Comparison of ENCODE assay signal across 23 mouse cellular contexts in the genomic region with DNA sequence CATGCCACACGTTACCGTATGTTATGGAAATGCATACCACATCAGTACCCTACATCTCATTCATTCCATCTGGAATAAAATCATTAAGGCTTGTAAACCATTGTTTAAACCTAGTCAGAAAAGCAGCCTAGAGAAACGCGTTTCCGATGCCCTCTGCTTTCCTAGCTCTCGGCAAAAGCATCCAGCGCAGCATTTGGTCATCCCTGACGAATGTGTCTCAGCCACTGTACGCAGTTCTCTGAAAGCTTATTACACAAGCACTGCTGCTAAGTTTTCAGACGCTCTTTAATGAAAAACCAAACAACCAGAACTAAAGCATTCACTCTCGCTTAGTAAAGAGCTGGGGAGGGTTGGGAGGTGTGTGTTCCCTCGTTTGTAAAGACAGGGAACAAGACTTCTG. TPM values are rescaled to one million over a fixed set of nuclear protein-coding genes. Genes with fewer than 3 reads are reported as not detected.
DNase-seq lines count a peak whose midpoint lies in the region; ATAC-seq lines count a peak whose summit lies in the region.
"Had no signal": no experiment of that assay in that cellular context is flagged by ENCODE, and none has a peak within 500 bp of the region (broad histone marks: within the 10 kb centered on the region; RNA-seq: fewer than 3 reads in every experiment).

No protein-coding gene starts in this region.

- H3K9ac ChIP-seq in forebrain, embryonic 16.5 days (replicated peaks; ENCODE audit: low read depth, low read length) = no peak overlapping the region
- no peak overlapping the region for H3K9ac ChIP-seq in forebrain, embryonic 11.5 days (ENCODE audit: low read length)
- H3K9ac ChIP-seq in hindbrain, embryonic 16.5 days (ENCODE audit: low read depth, low read length) = no peak overlapping the region
- no peak overlapping the region for H3K9ac ChIP-seq in hindbrain, embryonic 14.5 days
- H3K9ac ChIP-seq in midbrain, embryonic 16.5 days (ENCODE audit: low read depth, low read length) = no peak overlapping the region
- no peak overlapping the region for H3K9ac ChIP-seq in neural tube, embryonic 15.5 days (replicated peaks)
- no peak overlapping the region for H3K9ac ChIP-seq in intestine, embryonic 16.5 days (ENCODE audit: low read depth, low read length)
- H3K9ac ChIP-seq: forebrain, embryonic 12.5 days; forebrain, postnatal 0 days had no signal

- ATAC-seq in forebrain, embryonic 16.5 days = no peak
- ATAC-seq in forebrain, embryonic 11.5 days (replicated peaks; ENCODE audit: low FRiP score) = no peak
- ATAC-seq in hindbrain, embryonic 16.5 days = no peak
- ATAC-seq in hindbrain, embryonic 14.5 days (ENCODE audit: low FRiP score) = no peak
- ATAC-seq in midbrain, embryonic 16.5 days = no peak
- no peak for ATAC-seq in neural tube, embryonic 15.5 days (ENCODE audit: low FRiP score)
- no peak for ATAC-seq in intestine, embryonic 16.5 days
- ATAC-seq: forebrain, postnatal 0 days; inflammation-experienced regulatory T-cells, adult 6 months had no signal

- no peak overlapping the region for H3K27ac ChIP-seq in forebrain, embryonic 16.5 days (ENCODE audit: low read length)
- no peak overlapping the region for H3K27ac ChIP-seq in forebrain, embryonic 11.5 days (ENCODE audit: low read depth, low read length)
- no peak overlapping the region for H3K27ac ChIP-seq in hindbrain, embryonic 16.5 days (ENCODE audit: low read depth, low read length)
- no peak overlapping the region for H3K27ac ChIP-seq in hindbrain, embryonic 14.5 days
- H3K27ac ChIP-seq in midbrain, embryonic 16.5 days (ENCODE audit: low read length) = no peak overlapping the region
- no peak overlapping the region for H3K27ac ChIP-seq in midbrain, embryonic 10.5 days (replicated peaks)
- H3K27ac ChIP-seq in neural tube, embryonic 15.5 days (replicated peaks) = no peak overlapping the region
- no peak overlapping the region for H3K27ac ChIP-seq in intestine, embryonic 16.5 days (ENCODE audit: low read length)
- H3K27ac ChIP-seq: forebrain, embryonic 12.5 days; heart, embryonic 10.5 days had no signal

- DNase-seq in forebrain, embryonic 11.5 days (ENCODE audit: low spot score) = no peak
- no peak for DNase-seq in hindbrain, embryonic 14.5 days (ENCODE audit: low spot score)
- no peak for DNase-seq in midbrain, embryonic 10.5 days (ENCODE audit: low spot score)
- DNase-seq: adrenal gland, postnatal 10 days; cerebellum, adult 18-20 months; cerebellum, adult 9-11 months; cerebellum, postnatal 36 days; forebrain, postnatal 0 days; gastrocnemius, postnatal 36 days; heart, adult 18-20 months; heart, postnatal 10 days; heart, postnatal 4 days; kidney, adult 11 months had no signal

- no peaks in the 10 kb centered on the region for H3K9me3 ChIP-seq in forebrain, embryonic 16.5 days (ENCODE audit: control insufficient read depth, low read length)
- no peaks in the 10 kb centered on the region for H3K9me3 ChIP-seq in forebrain, embryonic 11.5 days (ENCODE audit: control insufficient read depth, low read length)
- H3K9me3 ChIP-seq in hindbrain, embryonic 16.5 days (ENCODE audit: control insufficient read depth, low read length) = no peaks in the 10 kb centered on the region
- no peaks in the 10 kb centered on the region for H3K9me3 ChIP-seq in hindbrain, embryonic 14.5 days (ENCODE audit: control insufficient read depth, low read length)
- H3K9me3 ChIP-seq in midbrain, embryonic 16.5 days (replicated peaks; ENCODE audit: control insufficient read depth, low read length, poor library complexity, severe bottlenecking) = no peaks in the 10 kb centered on the region
- no peaks in the 10 kb centered on the region for H3K9me3 ChIP-seq in midbrain, embryonic 10.5 days (replicated peaks)
- no peaks in the 10 kb centered on the region for H3K9me3 ChIP-seq in neural tube, embryonic 15.5 days (replicated peaks)
- no peaks in the 10 kb centered on the region for H3K9me3 ChIP-seq in intestine, embryonic 16.5 days (ENCODE audit: control insufficient read depth, low read length)
- H3K9me3 ChIP-seq: forebrain, embryonic 12.5 days; heart, embryonic 10.5 days had no signal

- H3K4me2 ChIP-seq in forebrain, embryonic 16.5 days (ENCODE audit: low read length) = 0 out of 2 replicates have a peak overlapping the region, but pooled peaks have one; percentile 6
- no peak overlapping the region for H3K4me2 ChIP-seq in forebrain, embryonic 11.5 days (ENCODE audit: low read depth, low read length, severe bottlenecking)
- H3K4me2 ChIP-seq in hindbrain, embryonic 16.5 days (ENCODE audit: low read length) = peak overlapping the region; percentile 1; the same call in 1 of the 2 replicates
- no peak overlapping the region; the same call in 1 of the 2 replicates for H3K4me2 ChIP-seq in hindbrain, embryonic 14.5 days (replicated peaks)
- 0 out of 2 replicates have a peak overlapping the region, but pooled peaks have one; percentile 11 for H3K4me2 ChIP-seq in midbrain, embryonic 16.5 days (ENCODE audit: low read length)
- peak overlapping the region; percentile 17 for H3K4me2 ChIP-seq in neural tube, embryonic 15.5 days
- no peak overlapping the region for H3K4me2 ChIP-seq in intestine, embryonic 16.5 days (ENCODE audit: low read depth, low read length)
- H3K4me2 ChIP-seq: forebrain, embryonic 12.5 days had no signal

- H3K4me3 ChIP-seq in forebrain, embryonic 16.5 days (replicated peaks; ENCODE audit: low read length) = no peak overlapping the region
- H3K4me3 ChIP-seq in forebrain, embryonic 11.5 days (ENCODE audit: low read depth, low read length) = no peak overlapping the region
- H3K4me3 ChIP-seq in hindbrain, embryonic 16.5 days (ENCODE audit: low read length) = no peak overlapping the region
- H3K4me3 ChIP-seq in hindbrain, embryonic 14.5 days (replicated peaks; ENCODE audit: low read length) = no peak overlapping the region
- H3K4me3 ChIP-seq in midbrain, embryonic 16.5 days (ENCODE audit: low read depth, low read length) = no peak overlapping the region
- H3K4me3 ChIP-seq in midbrain, embryonic 10.5 days = no peak overlapping the region
- no peak overlapping the region for H3K4me3 ChIP-seq in neural tube, embryonic 15.5 days (replicated peaks)
- H3K4me3 ChIP-seq in intestine, embryonic 16.5 days (ENCODE audit: low read length) = no peak overlapping the region
- H3K4me3 ChIP-seq: forebrain, embryonic 12.5 days; heart, embryonic 10.5 days had no signal

- H3K36me3 ChIP-seq in forebrain, embryonic 16.5 days (ENCODE audit: control insufficient read depth, insufficient read depth) = no peaks in the 10 kb centered on the region
- no peaks in the 10 kb centered on the region for H3K36me3 ChIP-seq in forebrain, embryonic 11.5 days (ENCODE audit: control insufficient read depth, insufficient read depth, low read length)
- H3K36me3 ChIP-seq in hindbrain, embryonic 16.5 days (ENCODE audit: control insufficient read depth, insufficient read depth, low read length) = no peaks in the 10 kb centered on the region
- H3K36me3 ChIP-seq in hindbrain, embryonic 14.5 days (replicated peaks; ENCODE audit: control insufficient read depth, insufficient read depth) = no peaks in the 10 kb centered on the region
- H3K36me3 ChIP-seq in midbrain, embryonic 16.5 days (ENCODE audit: control insufficient read depth, insufficient read depth, low read length) = no peaks in the 10 kb centered on the region
- no peaks in the 10 kb centered on the region for H3K36me3 ChIP-seq in midbrain, embryonic 10.5 days
- H3K36me3 ChIP-seq in neural tube, embryonic 15.5 days = no peaks in the 10 kb centered on the region
- no peaks in the 10 kb centered on the region for H3K36me3 ChIP-seq in intestine, embryonic 16.5 days (ENCODE audit: control insufficient read depth, insufficient read depth, low read length)
- H3K36me3 ChIP-seq: forebrain, embryonic 12.5 days; heart, embryonic 10.5 days had no signal

- H3K4me1 ChIP-seq in forebrain, embryonic 16.5 days (replicated peaks; ENCODE audit: control insufficient read depth, insufficient read depth, low read length) = no peaks in the 10 kb centered on the region
- no peaks in the 10 kb centered on the region for H3K4me1 ChIP-seq in forebrain, embryonic 11.5 days (replicated peaks; ENCODE audit: control insufficient read depth, insufficient read depth, low read length)
- H3K4me1 ChIP-seq in hindbrain, embryonic 16.5 days (ENCODE audit: control insufficient read depth, insufficient read depth, low read depth, low read length) = 0 out of 2 replicates have a peak, but pooled peaks cover under 1% of the 10 kb centered on the region
- H3K4me1 ChIP-seq in hindbrain, embryonic 14.5 days (replicated peaks; ENCODE audit: control insufficient read depth, insufficient read depth, low read length) = peaks cover 6% of the 10 kb centered on the region; the same call in 1 of the 2 replicates
- H3K4me1 ChIP-seq in midbrain, embryonic 16.5 days (ENCODE audit: control insufficient read depth, insufficient read depth, low read length) = no peaks in the 10 kb centered on the region; the same call in 1 of the 2 replicates
- no peaks in the 10 kb centered on the region; the same call in 1 of the 2 replicates for H3K4me1 ChIP-seq in midbrain, embryonic 10.5 days
- peaks cover 13% of the 10 kb centered on the region for H3K4me1 ChIP-seq in neural tube, embryonic 15.5 days
- H3K4me1 ChIP-seq in intestine, embryonic 16.5 days (ENCODE audit: control insufficient read depth, insufficient read depth, low read length) = no peaks in the 10 kb centered on the region
- H3K4me1 ChIP-seq: forebrain, embryonic 12.5 days; heart, embryonic 10.5 days had no signal

- WGBS in forebrain, embryonic 16.5 days = 54% methylated on average over 12 of the region's 12 CpGs
- 77% methylated on average over 12 of the region's 12 CpGs for WGBS in forebrain, embryonic 11.5 days
- 50% methylated on average over 12 of the region's 12 CpGs for WGBS in hindbrain, embryonic 16.5 days
- WGBS in hindbrain, embryonic 14.5 days = 55% methylated on average over 12 of the region's 12 CpGs
- 64% methylated on average over 12 of the region's 12 CpGs for whole genome bisulfite sequencing in midbrain, embryonic 16.5 days
- WGBS in midbrain, embryonic 10.5 days = 88% methylated on average over 12 of the region's 12 CpGs
- WGBS in neural tube, embryonic 15.5 days = 48% methylated on average over 12 of the region's 12 CpGs
- WGBS in intestine, embryonic 16.5 days = 71% methylated on average over 12 of the region's 12 CpGs

- H3K27me3 ChIP-seq in forebrain, embryonic 16.5 days (replicated peaks; ENCODE audit: control insufficient read depth, insufficient read depth, low read length) = peaks cover 6% of the 10 kb centered on the region
- peaks cover 5% of the 10 kb centered on the region for H3K27me3 ChIP-seq in forebrain, embryonic 11.5 days (ENCODE audit: control insufficient read depth, insufficient read depth, low read length)
- H3K27me3 ChIP-seq in hindbrain, embryonic 16.5 days (replicated peaks; ENCODE audit: control insufficient read depth, insufficient read depth, low read length) = peaks cover 4% of the 10 kb centered on the region; the same call in 1 of the 2 replicates
- H3K27me3 ChIP-seq in hindbrain, embryonic 14.5 days (ENCODE audit: control insufficient read depth, insufficient read depth, low read length) = peaks cover 8% of the 10 kb centered on the region
- peaks cover 4% of the 10 kb centered on the region; the same call in 1 of the 2 replicates for H3K27me3 ChIP-seq in midbrain, embryonic 16.5 days (ENCODE audit: control insufficient read depth, insufficient read depth, low read depth, low read length)
- peaks cover 7% of the 10 kb centered on the region for H3K27me3 ChIP-seq in midbrain, embryonic 10.5 days (ENCODE audit: low read depth, poor library complexity, severe bottlenecking)
- H3K27me3 ChIP-seq in neural tube, embryonic 15.5 days (replicated peaks) = peaks cover 5% of the 10 kb centered on the region
- H3K27me3 ChIP-seq in intestine, embryonic 16.5 days (replicated peaks; ENCODE audit: control insufficient read depth, insufficient read depth, low read length) = no peaks in the 10 kb centered on the region

RNA-seq across cellular contexts. Expression of gene Sst, which starts 5.7 kb away (rescaled TPM):
- 208 and 241 TPM in 2 replicates for polyA plus RNA-seq in forebrain, embryonic 16.5 days (2015; fragmentation: Nextera tagmentation; extraction: Ambion mirVana)
- polyA plus RNA-seq in forebrain, embryonic 11.5 days (2014; fragmentation: Nextera tagmentation; extraction: Ambion mirVana) = 5.7 and 9.4 TPM in 2 replicates
- polyA plus RNA-seq in hindbrain, embryonic 16.5 days (2015; fragmentation: Nextera tagmentation; extraction: Ambion mirVana) = 295 and 377 TPM in 2 replicates
- polyA plus RNA-seq in hindbrain, embryonic 14.5 days (2014; fragmentation: Nextera tagmentation; extraction: Ambion mirVana) = 278 TPM in 2 replicates
- polyA plus RNA-seq in midbrain, embryonic 16.5 days (2015; fragmentation: Nextera tagmentation; extraction: Ambion mirVana) = 271 and 344 TPM in 2 replicates
- 29.9 and 39.9 TPM in 2 replicates for polyA plus RNA-seq in midbrain, embryonic 10.5 days (2016; fragmentation: Nextera tagmentation; extraction: Ambion mirVana)
- polyA plus RNA-seq in neural tube, embryonic 15.5 days (2015; fragmentation: Nextera tagmentation; extraction: Ambion mirVana) = 237 and 269 TPM in 2 replicates
- 20.7 and 25.9 TPM in 2 replicates for polyA plus RNA-seq in intestine, embryonic 16.5 days (2015; fragmentation: Nextera tagmentation; extraction: Ambion mirVana)
- polyA plus RNA-seq: C2C12; heart, embryonic 14.5 days; inflammation-experienced regulatory T-cells, adult 6 months had no signal

RNA-seq across cellular contexts. Expression of gene Rtp2, which starts 47.1 kb away (rescaled TPM):
- 0.11 TPM in 1 of 2 replicates, not detected in the other for polyA plus RNA-seq in forebrain, embryonic 16.5 days (2015; fragmentation: Nextera tagmentation; extraction: Ambion mirVana)
- polyA plus RNA-seq in forebrain, embryonic 11.5 days (2014; fragmentation: Nextera tagmentation; extraction: Ambion mirVana) = not detected in 2 replicates
- polyA plus RNA-seq in hindbrain, embryonic 16.5 days (2015; fragmentation: Nextera tagmentation; extraction: Ambion mirVana) = 0.12 TPM in 1 of 2 replicates, not detected in the other
- not detected in 2 replicates for polyA plus RNA-seq in hindbrain, embryonic 14.5 days (2014; fragmentation: Nextera tagmentation; extraction: Ambion mirVana)
- polyA plus RNA-seq in midbrain, embryonic 16.5 days (2015; fragmentation: Nextera tagmentation; extraction: Ambion mirVana) = 0.11 and 0.34 TPM in 2 replicates
- polyA plus RNA-seq in midbrain, embryonic 10.5 days (2016; fragmentation: Nextera tagmentation; extraction: Ambion mirVana) = not detected in 2 replicates
- polyA plus RNA-seq in neural tube, embryonic 15.5 days (2015; fragmentation: Nextera tagmentation; extraction: Ambion mirVana) = not detected in 2 replicates
- not detected in 2 replicates for polyA plus RNA-seq in intestine, embryonic 16.5 days (2015; fragmentation: Nextera tagmentation; extraction: Ambion mirVana)
- polyA plus RNA-seq: C2C12; heart, embryonic 10.5 days; heart, embryonic 14.5 days; inflammation-experienced regulatory T-cells, adult 6 months had no signal

Comparison
In these comparisons a context has a peak if more than half of its experiments do, and no peak if none do; other contexts are left out.
1. H3K4me2 ChIP-seq: peak in forebrain, embryonic 16.5 days (single experiment), hindbrain, embryonic 16.5 days (single experiment), midbrain, embryonic 16.5 days (single experiment) and neural tube, embryonic 15.5 days (single experiment); none in forebrain, embryonic 11.5 days (single experiment), hindbrain, embryonic 14.5 days (single experiment) and intestine, embryonic 16.5 days (single experiment).